Mouse (Mus musculus) left cerebral cortex, adult 18-20 months (tissue): Measurements from ENCODE around the gene Tmem266. TPM values are rescaled to one million over a fixed set of nuclear protein-coding genes. Genes with fewer than 3 reads are reported as not detected.

ENCODE experiments used
- DNase-seq, 2 experiments: peaks; one replicate each; pipeline ENCODE4 v3.0.0; 2021 to 2022; ENCODE audit warnings: low spot score in 2 of 2, mixed read lengths in 1 of 2
- total RNA-seq, 2 experiments: library from RNA; stranded (reverse); gene quantifications; 2 replicates each; pipeline ENCODE4 v1.2.3; 2021

The Tmem266 gene
- total RNA-seq, 2 experiments from 2014 or later: 9.2 to 10.0 TPM

GRCm38 (mm10) chr9:55391909-55392658 lies 65.4 kb downstream of the Tmem266 start:
- DNase-seq: peak; percentile 85 to 87

GRCm38 (mm10) chr9:55395650-55396049 lies 68.9 kb downstream of the Tmem266 start:
- DNase-seq: no peak

- no peak for DNase-seq
These were observed 72.4 kb downstream of the Tmem266 start for GRCm38 (mm10) chr9:55398985-55399554.

DNA sequence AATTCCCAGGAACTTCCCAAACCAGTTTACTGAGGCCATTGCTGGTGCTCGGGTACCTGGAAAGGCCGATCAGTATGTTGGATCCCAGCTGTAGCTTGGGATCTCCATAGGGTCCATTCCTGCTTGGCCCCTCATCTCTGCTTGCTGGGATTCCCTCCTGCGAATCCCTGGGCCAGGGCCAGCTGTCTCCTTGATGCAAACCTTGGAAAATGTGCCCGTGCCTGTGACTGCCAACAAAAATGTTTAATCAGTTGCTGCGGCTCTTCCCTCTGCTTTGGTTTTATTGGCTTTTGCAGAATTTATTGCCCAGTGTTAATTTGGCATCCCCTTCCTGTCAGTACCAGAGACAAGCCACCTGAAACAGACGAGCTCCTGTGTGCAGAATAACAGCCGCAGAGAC lies 75.6 kb downstream of the Tmem266 start:
- no peak for DNase-seq

DNA sequence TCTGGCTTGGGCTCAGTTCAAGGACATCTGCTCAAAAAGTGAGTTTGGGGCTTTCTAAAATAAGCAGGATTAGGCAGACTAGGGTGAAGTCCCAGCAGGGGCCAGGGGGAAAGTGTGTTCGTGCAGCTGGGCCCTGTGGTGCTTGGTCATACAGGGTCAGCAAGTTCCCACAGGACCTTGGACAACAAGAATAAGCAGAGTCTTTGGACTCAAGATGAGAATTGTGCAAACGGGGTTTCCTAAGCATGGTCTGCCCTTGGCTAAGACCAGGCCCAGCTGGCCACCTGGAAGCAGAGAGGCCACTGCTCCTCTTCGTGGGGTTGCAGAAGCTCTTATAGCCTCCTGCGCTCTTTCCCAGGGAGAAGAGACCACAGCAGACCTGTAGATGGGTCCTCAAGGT lies 77.5 kb downstream of the Tmem266 start:
- no peak for DNase-seq

- no peak for DNase-seq
These were observed 78.4 kb downstream of the Tmem266 start for GRCm38 (mm10) chr9:55404976-55405702.

GRCm38 (mm10) chr9:55406773-55407172 lies 80.1 kb downstream of the Tmem266 start:
- DNase-seq: no peak

DNA sequence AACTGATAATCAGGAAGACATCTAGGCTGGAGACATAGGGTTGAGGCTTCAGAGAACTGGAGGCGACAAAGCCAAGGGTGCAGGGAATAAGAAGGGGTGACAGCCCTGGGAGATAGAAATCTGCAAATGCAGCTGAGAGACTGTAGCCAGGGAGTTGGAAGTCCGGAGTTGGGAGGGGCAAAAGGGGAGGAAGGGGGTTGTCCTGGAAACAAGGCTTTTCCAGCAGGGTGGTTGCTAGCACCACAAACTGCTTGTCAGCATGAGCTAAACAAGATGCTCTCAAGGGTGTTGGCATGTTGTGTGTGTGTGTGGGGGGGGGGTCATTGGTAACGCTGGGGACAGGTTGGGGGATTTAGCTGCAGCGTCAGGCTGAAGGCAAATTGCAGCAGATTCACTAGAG lies 82.1 kb downstream of the Tmem266 start:
- no peak for DNase-seq

- no peak for DNase-seq
These were observed 83.1 kb downstream of the Tmem266 start for GRCm38 (mm10) chr9:55409833-55410232.

DNA sequence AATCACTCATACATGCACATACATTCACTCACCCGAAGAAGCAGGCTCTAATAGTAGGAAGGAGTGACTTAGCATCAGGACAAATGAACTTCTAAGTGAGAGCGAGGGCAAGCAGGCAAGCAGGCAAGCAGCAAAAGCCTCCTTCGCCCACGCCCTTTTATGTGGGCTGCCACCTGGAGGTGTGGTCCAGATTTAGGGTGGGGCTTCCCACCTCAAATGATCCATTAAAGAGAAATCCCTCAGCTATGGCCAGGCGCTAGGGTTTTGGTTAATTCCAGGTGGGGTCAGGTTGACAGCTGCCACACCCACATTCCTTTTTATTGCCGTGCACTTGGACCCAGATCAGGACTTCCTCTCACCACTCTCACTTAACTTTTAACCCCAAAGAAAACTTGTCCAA lies 83.7 kb downstream of the Tmem266 start:
- no peak for DNase-seq

GRCm38 (mm10) chr9:55411154-55411553 lies 84.4 kb downstream of the Tmem266 start:
- no peak for DNase-seq

DNA sequence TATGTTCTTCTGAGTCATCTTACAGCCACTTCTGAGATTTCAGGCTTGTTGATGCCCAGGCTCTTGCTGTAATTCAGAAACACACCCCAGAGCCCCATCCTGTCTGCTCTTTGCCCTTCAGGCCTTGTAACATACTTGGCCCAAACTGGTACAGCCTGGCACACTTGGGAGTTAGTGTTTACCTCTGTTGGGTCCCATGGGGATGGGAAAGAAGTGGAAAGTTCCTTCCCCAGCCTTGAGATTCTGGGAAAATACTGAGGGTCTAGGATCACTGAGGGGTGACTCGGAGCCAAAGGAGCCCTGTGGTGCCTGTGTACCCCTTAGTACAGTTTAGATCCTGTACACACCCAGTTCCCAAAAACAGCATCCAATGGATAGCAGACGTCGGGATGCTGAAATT lies 95.1 kb downstream of the Tmem266 start:
- DNase-seq: no peak

- DNase-seq: no peak
These were observed 97.0 kb downstream of the Tmem266 start for GRCm38 (mm10) chr9:55423451-55424424.

DNA sequence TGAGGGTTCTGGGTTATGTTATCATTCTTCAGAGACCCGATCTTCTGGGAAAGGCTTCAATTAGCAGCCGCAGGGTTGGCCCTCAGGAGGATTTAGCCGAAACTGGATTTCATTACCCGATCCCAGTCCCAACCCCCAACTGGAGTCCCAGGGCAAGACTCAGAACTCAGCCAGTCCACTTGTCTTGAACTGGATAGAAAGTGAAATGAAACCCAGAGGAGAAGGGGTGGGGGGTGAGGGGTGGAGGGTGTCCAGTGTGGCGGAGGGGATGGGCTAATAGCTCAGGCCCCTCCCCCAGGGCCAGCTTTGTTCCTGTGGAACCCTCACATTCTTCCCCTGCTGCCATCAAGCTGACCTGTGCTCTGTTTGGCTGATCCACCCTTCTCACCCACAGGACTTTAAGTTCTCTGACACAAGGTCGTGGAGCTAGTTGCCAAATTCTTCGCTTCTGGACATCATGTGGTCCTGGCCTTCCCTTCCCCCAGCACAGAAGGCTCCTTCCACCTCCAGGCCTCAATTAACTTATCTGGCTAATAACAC lies 98.6 kb downstream of the Tmem266 start:
- DNase-seq: no peak

DNA sequence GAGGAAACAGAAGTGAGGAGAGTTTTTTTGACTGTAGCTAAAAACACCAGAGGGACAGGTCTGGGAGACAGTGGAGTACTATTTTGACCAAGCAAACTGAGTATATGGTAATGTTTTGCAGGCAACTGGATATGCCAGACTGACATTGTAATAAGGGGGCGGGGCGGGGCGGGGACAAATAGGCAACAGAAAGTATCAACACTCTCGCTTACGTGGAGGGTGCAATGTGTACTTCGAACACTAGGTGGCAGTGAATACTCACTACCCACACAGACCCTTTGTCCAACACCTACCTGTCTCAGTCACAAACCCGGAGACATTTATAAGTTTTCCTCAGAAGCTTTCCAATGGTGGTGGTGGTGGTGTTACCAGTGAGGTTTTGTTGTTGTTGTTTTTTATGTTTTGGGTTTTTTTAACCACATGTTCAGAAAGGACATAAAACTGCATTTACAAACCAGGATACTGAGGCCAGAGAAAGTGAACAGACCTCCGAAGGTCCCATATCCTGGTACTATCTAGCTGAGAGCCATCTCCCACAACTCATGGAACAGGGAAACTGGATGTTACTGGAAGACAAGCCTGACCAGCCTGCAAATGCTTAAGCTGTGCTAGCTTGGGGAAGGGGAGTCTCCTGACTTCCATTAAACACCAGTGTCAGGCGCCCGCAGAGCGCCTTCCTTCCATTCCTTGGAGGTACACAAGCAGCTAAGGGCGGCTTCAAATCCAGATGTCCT lies 102.7 kb downstream of the Tmem266 start:
- DNase-seq: peak; percentile 69

DNA sequence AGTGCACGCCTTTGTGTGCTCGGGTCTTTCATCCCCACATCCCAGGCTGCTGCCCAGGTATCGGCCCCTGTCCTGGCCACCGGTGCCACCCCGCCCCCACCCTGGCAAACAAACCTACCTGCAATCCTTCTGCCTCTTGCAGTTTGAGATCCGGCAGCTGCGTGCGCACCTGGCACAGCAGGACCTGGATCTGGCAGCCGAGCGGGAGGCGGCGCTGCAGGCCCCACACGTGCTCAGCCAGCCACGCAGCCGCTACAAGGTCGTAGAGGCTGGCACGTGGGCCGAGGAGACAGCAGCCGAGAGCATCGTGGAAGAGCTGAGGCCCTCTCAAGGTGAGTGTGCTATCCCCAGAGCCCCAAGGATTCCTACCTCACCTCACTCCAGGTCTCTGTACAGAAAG lies 103.4 kb downstream of the Tmem266 start:
- DNase-seq: no peak

DNA sequence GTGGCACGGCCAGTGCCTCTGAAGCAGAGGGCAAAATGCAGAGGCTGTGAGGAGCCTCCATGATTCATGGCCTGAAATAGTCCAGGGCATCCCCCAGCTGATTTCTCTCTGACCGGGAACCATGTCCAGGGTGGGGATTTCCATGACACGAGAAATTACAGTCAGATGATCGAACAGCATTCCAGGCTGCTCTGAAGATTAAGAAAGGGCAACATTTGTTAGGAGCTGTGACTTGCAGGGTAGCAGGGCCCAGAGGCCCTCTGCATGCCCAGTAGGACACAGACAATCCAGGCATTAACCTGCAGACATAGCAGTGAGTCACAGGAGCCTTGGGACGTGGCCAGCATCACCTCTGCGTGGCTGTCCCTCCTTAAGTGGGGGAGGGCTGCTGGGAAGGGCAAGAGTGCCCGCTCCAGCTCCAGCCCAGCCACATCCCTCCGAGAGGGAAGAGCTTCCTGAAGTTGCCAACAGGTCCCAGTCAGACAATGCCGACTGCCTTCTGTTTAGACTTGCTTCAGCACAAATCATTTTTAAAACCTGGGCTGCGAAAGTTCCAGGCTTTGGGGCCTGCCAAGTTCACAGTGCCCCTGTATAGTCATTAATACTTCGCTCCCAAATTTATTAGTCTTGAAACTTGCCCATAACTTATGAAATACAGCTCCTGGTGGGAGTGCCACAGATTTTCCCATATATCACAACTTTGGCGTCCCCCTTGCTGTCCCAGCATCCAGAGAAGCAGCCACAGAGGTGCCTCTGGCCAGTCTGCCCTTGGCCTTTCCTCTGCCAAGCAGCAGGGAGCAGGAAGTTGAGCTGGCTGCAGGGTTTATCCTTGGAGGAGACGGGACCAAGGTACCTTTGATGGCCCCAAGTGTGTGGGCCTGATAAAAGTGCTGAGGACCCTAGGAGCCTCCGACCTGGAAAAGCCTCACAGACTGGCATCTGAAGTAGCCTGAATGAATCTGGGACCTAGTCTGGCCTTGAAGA lies 105.9 kb downstream of the Tmem266 start:
- DNase-seq: no peak

DNA sequence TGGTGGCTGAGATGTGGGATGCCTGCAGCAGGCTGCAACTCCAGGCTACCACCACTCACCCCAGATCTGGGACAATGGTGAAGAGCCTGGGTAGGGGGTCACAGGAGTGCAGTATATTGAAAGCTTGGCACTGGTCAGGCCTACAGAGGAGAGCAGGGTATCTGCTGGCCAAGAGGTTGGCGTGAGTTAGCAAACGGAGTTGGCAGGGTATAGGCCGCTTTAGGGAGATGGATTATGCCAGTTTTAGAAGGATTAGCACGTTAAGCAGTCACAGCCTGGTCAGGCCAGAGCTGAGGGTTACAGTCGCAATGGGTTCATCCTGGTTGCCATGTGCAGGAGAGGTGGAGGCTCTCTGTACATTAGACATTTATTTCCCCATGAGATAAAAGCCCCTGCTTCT lies 107.2 kb downstream of the Tmem266 start:
- DNase-seq: no peak

- DNase-seq: no peak
These were observed 111.7 kb downstream of the Tmem266 start for GRCm38 (mm10) chr9:55438433-55438832.
